Mouse (Mus musculus): ENCODE measurements at regions not wholly inside any gene's neighbourhood (a gene's known extent, or its start where the extent isn't known, plus 50 kb on each side); places are given as distances from the start of the nearest gene placed in this dataset.

DNA sequence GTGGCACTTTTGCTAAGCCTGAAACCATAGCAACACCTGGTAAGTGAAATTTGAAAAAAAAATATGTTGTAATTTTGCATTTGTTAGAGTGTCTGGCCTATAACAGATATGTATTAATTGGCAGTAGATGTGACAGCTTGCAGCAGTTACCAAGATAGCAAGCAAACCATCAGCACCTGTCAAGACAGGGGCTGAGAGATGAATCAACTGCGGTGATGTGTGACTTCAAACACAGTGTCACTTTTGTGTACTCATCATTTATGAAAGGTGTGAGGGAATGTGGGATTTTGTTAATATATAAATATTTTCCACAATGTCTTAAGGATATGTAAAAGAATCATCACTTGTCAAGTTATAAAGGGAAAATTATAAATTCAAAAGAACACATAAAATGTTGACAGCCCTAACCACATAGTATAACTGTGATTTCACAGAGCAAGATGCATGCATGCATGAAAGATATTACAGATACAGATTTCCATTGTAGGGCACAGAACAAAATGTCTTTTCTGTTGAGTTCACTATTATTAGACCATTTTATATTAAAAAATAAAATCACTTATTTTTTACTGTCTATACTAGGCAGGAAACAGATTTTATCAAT is 1344.7 kb downstream of the Grik2 start:
- TF ChIP-seq CTCF (IDR thresholded peaks at IDR 0.05; ENCODE audit: low read depth, low read length) (no peak), POLR2A (IDR thresholded peaks at IDR 0.05; ENCODE audit: extremely low read depth, insufficient read depth, low read length) (no peak)
